Mouse (Mus musculus) left cerebral cortex, adult 8-10 months (tissue): Measurements from ENCODE around the gene Iqch. TPM values are rescaled to one million over a fixed set of nuclear protein-coding genes. Genes with fewer than 3 reads are reported as not detected.
A peak's percentile ranks its signal among the peaks of the same experiment; 100 is the strongest.

ENCODE experiments used
- DNase-seq, 2 experiments: peaks; one replicate each; pipeline ENCODE4 v3.0.0; 2022; ENCODE audit warnings: low spot score in 2 of 2
- total RNA-seq, 4 experiments: library from RNA; stranded (reverse); gene quantifications; 2 replicates each; pipeline ENCODE4 v1.2.4; 2022

Gene Iqch
- total RNA-seq, 4 experiments from 2014 or later, result 0.11 to 0.19 TPM; not detected in 2

- no peak for DNase-seq
These were observed 106.5 kb downstream of the Iqch start for GRCm38 (mm10) chr9:63495786-63496185.

GRCm38 (mm10) chr9:63493746-63494145 is 108.5 kb downstream of the Iqch start:
- DNase-seq, result no peak

GRCm38 (mm10) chr9:63492291-63492690 is 110.0 kb downstream of the Iqch start:
- DNase-seq, result peak in 1 of 2 experiments; percentile 8

GRCm38 (mm10) chr9:63490521-63491307 is 111.6 kb downstream of the Iqch start:
- no peak for DNase-seq

- no peak for DNase-seq
These were observed 113.1 kb downstream of the Iqch start for GRCm38 (mm10) chr9:63489156-63489555.

GRCm38 (mm10) chr9:63465561-63465960 is 136.7 kb downstream of the Iqch start:
- no peak for DNase-seq

GRCm38 (mm10) chr9:63462296-63462695 is 140.0 kb downstream of the Iqch start:
- DNase-seq, result peak; percentile 21 to 56

- no peak for DNase-seq
These were observed 145.9 kb downstream of the Iqch start for GRCm38 (mm10) chr9:63456401-63456800.

- DNase-seq, result no peak
These were observed 148.0 kb downstream of the Iqch start for GRCm38 (mm10) chr9:63454341-63454740.

- DNase-seq, result no peak
These were observed 151.7 kb downstream of the Iqch start for GRCm38 (mm10) chr9:63450531-63451030.

- no peak for DNase-seq
These were observed 158.6 kb downstream of the Iqch start for GRCm38 (mm10) chr9:63443695-63444094.

- no peak for DNase-seq
These were observed 171.6 kb downstream of the Iqch start for GRCm38 (mm10) chr9:63430652-63431051.

- DNase-seq, result no peak
These were observed 181.1 kb downstream of the Iqch start for GRCm38 (mm10) chr9:63421096-63421736.

- DNase-seq, result no peak
These were observed 181.9 kb downstream of the Iqch start for GRCm38 (mm10) chr9:63420396-63420795.

GRCm38 (mm10) chr9:63400176-63400575 is 202.1 kb downstream of the Iqch start:
- no peak for DNase-seq

GRCm38 (mm10) chr9:63399463-63399815 is 202.9 kb downstream of the Iqch start:
- no peak for DNase-seq

- DNase-seq, result peak; percentile 82 to 91
These were observed 203.5 kb downstream of the Iqch start, which contains the start of gene 2300009A05Rik for GRCm38 (mm10) chr9:63398611-63399462. 2300009A05Rik (minus strand) TSS chr9:63399246.

- DNase-seq, result peak in 1 of 2 experiments; percentile 26
These were observed 206.7 kb downstream of the Iqch start for GRCm38 (mm10) chr9:63395612-63396011.

GRCm38 (mm10) chr9:63391307-63391706 is 211.0 kb downstream of the Iqch start:
- DNase-seq, result no peak

- DNase-seq, result no peak
These were observed 219.5 kb downstream of the Iqch start for GRCm38 (mm10) chr9:63382761-63383160.

- no peak for DNase-seq
These were observed 222.0 kb downstream of the Iqch start for GRCm38 (mm10) chr9:63380326-63380725.

- DNase-seq, result no peak
These were observed 224.1 kb downstream of the Iqch start for GRCm38 (mm10) chr9:63378174-63378573.
